Mouse (Mus musculus) midbrain, embryonic 11.5 days (tissue): ENCODE measurements at regions not wholly inside any gene's neighbourhood (a gene's known extent, or its start where the extent isn't known, plus 50 kb on each side); places are given as distances from the start of the nearest gene placed in this dataset.

Source experiments
- ATAC-seq: fragments of 200-750 bp; cut with Nextera tagmentation; 2 replicates; pipeline ENCODE4 v1.8.0; 2017; ENCODE audit warnings: moderate TSS enrichment, moderate library complexity; ENCODE audit not compliant: low FRiP score
- DNase-seq: peaks from one replicate; pipeline ENCODE4 v3.0.0; 2015; ENCODE audit warnings: low spot score; ENCODE audit errors: missing footprints
- H3K27ac ChIP-seq: fragments of 300-500 bp; sonication (generic); 2 replicates; pipeline ENCODE4 v1.5.1; 2014; ENCODE audit warnings: low read depth, low read length
- H3K27me3 ChIP-seq: fragments of 300-500 bp; sonication (generic); 2 replicates; pipeline ENCODE4 v1.6.1; 2014; ENCODE audit warnings: mild to moderate bottlenecking, low read length, moderate library complexity, mixed read lengths; ENCODE audit not compliant: control insufficient read depth, insufficient read depth
- H3K36me3 ChIP-seq: fragments of 300-500 bp; sonication (generic); 2 replicates; pipeline ENCODE4 v1.6.1; 2014; ENCODE audit warnings: mild to moderate bottlenecking, low read length, moderate library complexity, mixed read lengths; ENCODE audit not compliant: control insufficient read depth, insufficient read depth
- H3K4me1 ChIP-seq: fragments of 300-500 bp; sonication (generic); 2 replicates; pipeline ENCODE4 v1.6.1; 2014; ENCODE audit warnings: low read length; ENCODE audit not compliant: control insufficient read depth, insufficient read depth
- H3K4me2 ChIP-seq: fragments of 300-500 bp; sonication (generic); 2 replicates; pipeline ENCODE4 v1.6.1; 2014; ENCODE audit warnings: mild to moderate bottlenecking, moderate library complexity
- H3K4me3 ChIP-seq: fragments of 300-500 bp; sonication (generic); 2 replicates; pipeline ENCODE4 v1.5.1; 2014; ENCODE audit warnings: low read depth, low read length
- H3K9ac ChIP-seq: fragments of 300-500 bp; sonication (generic); 2 replicates; pipeline ENCODE4 v1.6.1; 2014; ENCODE audit warnings: low read length
- H3K9me3 ChIP-seq: fragments of 300-500 bp; sonication (generic); 2 replicates; pipeline ENCODE4 v1.6.1; 2016; ENCODE audit warnings: low read length; ENCODE audit not compliant: control insufficient read depth
- WGBS: fragments of 180-500 bp; shearing (Covaris S2); extraction: QIAGEN DNeasy Blood & Tissue Kit; methylation state at CpG from one replicate; pipeline ENCODE4 v1.1.7; 2014; 5-methylcytosine and 5-hydroxymethylcytosine counted together

DNA sequence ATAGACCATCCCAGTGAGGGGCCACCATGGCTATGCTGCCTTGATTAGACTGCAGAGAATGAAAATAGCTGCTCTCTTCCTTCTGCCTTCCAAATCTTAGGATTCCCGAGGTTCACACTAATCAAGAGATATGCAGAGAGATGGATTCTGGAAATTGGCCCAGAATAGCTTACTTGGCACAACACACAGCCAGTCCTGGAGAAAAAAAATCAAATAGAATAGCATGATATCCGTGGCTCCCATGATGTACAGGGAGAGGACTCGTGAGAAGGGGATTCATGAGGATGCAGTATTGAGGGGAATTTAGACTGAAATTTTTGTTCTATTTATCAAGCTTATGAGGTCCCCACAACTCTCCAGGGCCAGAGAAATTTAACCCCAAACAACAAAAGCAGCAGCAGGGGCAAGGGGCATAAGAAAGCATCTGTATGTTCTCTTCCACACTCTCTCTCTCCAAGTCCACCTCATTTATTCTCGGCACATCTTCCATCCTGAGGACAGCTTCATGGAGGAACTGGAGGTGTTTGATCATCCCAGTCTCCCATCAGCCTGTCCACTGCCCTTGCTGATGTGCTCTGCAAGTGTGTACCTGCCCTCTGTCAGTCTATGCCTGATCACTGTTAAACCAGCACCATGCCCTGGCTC lies 599.3 kb upstream of the Camk1g start:
- Histone ChIP-seq H3K9me3 (no peaks in the 10 kb centered on the region), H3K4me3 (no peak overlapping the region), H3K27ac (no peak overlapping the region), H3K9ac (no peak overlapping the region), H3K36me3 (no peaks in the 10 kb centered on the region), H3K27me3 (no peaks in the 10 kb centered on the region), H3K4me1 (no peaks in the 10 kb centered on the region), H3K4me2 (no peak overlapping the region)
- DNase-seq (no peak), ATAC-seq (no peak)
- 79% methylated on average over 4 of the region's 4 CpGs for WGBS

DNA sequence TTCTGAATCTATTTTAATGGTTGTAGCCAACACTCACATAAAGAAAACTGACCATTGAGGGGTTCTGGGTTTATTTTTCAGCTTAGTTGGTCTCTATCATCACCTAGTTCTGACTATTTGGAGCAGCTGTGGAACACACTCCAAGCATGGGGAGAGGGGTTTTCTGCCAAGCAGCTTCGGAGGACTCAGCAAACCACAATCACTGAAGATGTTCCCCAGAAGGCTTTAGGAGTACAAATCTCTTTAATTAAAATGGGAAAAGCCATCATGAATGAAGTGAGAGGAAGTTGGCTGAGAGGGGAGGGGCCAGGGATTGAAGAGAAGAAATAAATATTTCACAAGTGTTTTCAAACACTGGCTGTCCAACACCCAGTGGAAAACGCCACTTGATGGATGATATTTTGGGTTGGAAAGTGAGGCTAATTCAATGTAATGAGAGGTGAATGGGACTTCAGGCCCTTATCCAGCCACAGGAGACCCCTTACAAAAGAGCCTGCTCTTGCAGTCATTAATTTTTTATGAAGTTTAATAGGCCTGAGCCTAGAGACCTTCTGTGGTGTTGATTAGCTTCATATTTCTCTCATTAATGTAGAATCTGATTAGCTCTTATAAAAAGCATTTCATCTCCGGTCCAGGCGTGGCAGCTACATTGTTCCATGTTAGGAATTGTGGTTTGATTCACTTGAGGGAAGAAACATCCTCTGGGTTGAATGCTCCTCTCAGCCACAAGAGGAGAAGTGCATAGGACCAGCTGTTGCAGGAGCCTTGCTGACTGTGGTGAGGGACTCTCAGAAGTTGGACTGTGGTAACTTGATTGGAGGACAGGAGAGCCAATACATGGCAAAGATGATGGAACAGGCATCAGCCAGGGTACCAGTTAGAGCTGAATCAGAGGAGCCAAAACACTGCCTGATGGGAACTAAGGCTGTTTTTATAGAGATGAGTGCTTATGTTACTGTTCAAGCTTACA lies 598.1 kb upstream of the Camk1g start:
- 77% methylated on average over 4 of the region's 4 CpGs for WGBS
- DNase-seq: no peak
- H3K27me3 ChIP-seq: no peaks in the 10 kb centered on the region
- no peaks in the 10 kb centered on the region for H3K9me3 ChIP-seq
- no peak overlapping the region for H3K4me2 ChIP-seq
- H3K4me3 ChIP-seq: no peak overlapping the region
- 0 out of 2 replicates have a peak, but pooled peaks have one; percentile 50 for ATAC-seq
- no peak overlapping the region for H3K9ac ChIP-seq
- H3K27ac ChIP-seq: no peak overlapping the region
- no peaks in the 10 kb centered on the region for H3K4me1 ChIP-seq
- H3K36me3 ChIP-seq: no peaks in the 10 kb centered on the region

DNA sequence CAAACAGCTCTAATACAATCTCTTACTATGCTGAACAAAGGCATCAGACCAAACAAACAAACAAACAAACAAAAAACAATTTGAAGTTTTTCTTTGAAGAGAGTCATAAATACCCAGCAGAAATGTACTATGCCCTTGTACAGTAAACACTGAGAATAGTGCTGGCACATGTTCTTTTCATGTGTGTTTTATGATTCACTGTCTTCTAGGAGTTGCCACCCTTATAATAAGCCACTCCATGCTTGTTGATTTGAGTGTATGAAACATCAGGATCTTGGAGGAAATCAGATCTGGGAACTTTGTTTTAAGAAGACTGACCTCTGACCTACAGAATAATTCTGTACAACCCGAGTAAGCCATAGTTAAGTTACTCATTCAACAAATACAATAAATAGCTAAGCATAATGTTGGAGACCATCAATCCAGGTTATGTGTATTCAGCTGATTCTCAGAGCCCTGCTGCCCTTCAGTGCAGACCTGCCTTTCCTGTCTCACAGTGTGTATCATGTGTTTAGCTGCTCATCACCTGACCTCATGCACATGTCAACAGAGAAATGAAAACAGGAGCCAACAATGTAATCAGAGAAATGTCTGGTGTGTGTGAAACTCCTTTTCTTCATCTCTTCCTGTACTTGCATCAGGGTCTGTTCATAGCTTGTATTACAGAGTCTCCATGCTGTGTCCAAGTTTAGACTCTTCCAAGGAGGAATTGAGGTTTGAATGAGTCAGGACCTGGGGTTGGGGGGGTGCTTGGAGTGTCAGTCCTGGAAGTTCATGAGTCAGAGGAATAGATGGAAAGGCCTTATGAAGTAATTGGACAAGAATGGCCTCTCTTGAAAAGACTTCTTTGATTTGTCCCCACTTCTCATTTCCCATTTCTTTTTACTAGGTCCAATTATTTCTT lies 596.8 kb upstream of the Camk1g start:
- 53% methylated on average over 1 of the region's 1 CpGs for WGBS
- no peaks in the 10 kb centered on the region for H3K4me1 ChIP-seq
- no peak for DNase-seq
- H3K9me3 ChIP-seq: no peaks in the 10 kb centered on the region
- H3K27me3 ChIP-seq: no peaks in the 10 kb centered on the region
- H3K4me2 ChIP-seq: no peak overlapping the region
- H3K4me3 ChIP-seq: no peak overlapping the region
- H3K27ac ChIP-seq: no peak overlapping the region
- H3K36me3 ChIP-seq: no peaks in the 10 kb centered on the region
- H3K9ac ChIP-seq: no peak overlapping the region
- ATAC-seq: no peak

DNA sequence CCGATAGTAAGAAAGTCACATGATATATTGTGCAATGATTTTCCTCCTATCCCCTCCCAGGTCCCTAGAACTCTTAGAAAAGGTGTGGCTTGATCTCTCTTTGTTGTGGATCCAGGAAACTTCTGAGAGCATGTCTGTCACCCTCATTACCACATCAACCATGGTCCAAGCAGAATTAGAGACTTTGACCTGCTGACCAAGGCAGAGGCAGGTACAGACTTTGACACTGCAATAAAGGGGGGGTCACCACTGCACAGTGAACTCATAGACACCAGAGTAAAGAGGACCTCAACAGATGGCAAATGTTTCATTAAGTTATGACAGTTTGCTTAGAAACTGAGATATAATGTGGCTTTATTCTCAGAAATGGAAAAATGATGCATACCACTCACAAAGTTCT lies 595.2 kb upstream of the Camk1g start:
- DNase-seq (no peak), ATAC-seq (no peak)
- 92% methylated on average over 1 of the region's 1 CpGs for WGBS
- Histone ChIP-seq H3K36me3 (no peaks in the 10 kb centered on the region), H3K27me3 (no peaks in the 10 kb centered on the region), H3K4me1 (no peaks in the 10 kb centered on the region), H3K4me2 (no peak overlapping the region), H3K27ac (no peak overlapping the region), H3K9ac (no peak overlapping the region), H3K9me3 (no peaks in the 10 kb centered on the region), H3K4me3 (no peak overlapping the region)

DNA sequence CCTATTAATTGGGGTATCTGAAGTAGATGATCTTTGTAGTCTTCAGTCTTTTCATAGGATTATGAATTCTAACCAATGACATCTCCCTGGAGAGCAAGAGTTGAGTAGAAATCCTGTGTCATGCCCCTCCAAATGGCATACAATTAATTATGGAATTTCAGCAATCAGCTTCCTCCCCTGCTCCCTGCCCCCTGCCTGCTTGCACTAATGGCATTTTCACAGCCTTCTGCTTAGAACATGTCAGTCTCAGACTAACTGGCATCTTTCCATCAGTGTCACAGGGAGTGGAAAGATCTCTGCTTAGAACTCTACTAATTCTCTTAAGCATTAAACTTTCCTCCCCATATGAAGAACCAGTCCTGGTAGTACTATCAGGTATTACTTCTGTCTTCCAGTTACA lies 581.8 kb upstream of the Camk1g start:
- H3K36me3 ChIP-seq: no peaks in the 10 kb centered on the region
- no peak overlapping the region for H3K27ac ChIP-seq
- no peaks in the 10 kb centered on the region for H3K4me1 ChIP-seq
- no peak overlapping the region for H3K4me3 ChIP-seq
- H3K9ac ChIP-seq: no peak overlapping the region
- ATAC-seq (no peak), DNase-seq (no peak)
- no peaks in the 10 kb centered on the region for H3K27me3 ChIP-seq
- H3K9me3 ChIP-seq: no peaks in the 10 kb centered on the region
- no peak overlapping the region for H3K4me2 ChIP-seq

DNA sequence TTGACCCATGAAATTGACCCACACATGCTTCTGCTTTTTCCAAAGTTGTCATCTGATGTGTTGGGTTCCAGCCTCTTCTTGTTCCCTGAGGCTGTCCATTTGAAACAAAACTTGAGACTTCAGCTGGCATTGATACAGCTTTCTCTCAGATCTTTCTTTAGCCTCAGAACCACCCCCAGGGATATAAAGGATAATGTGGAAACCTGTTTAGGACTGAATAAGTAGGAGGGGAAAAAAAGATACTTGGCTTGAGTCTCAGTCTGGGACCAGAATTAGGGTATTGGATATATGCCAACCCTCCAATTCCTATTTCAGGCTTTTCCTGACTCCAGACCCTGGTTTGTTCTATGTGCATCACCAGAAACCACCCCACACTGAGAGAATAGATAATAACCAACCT lies 579.7 kb upstream of the Camk1g start:
- Histone ChIP-seq H3K27ac (no peak overlapping the region), H3K27me3 (no peaks in the 10 kb centered on the region), H3K9ac (no peak overlapping the region), H3K36me3 (no peaks in the 10 kb centered on the region), H3K9me3 (no peaks in the 10 kb centered on the region), H3K4me1 (no peaks in the 10 kb centered on the region), H3K4me2 (no peak overlapping the region), H3K4me3 (no peak overlapping the region)
- DNase-seq: no peak
- ATAC-seq: no peak

DNA sequence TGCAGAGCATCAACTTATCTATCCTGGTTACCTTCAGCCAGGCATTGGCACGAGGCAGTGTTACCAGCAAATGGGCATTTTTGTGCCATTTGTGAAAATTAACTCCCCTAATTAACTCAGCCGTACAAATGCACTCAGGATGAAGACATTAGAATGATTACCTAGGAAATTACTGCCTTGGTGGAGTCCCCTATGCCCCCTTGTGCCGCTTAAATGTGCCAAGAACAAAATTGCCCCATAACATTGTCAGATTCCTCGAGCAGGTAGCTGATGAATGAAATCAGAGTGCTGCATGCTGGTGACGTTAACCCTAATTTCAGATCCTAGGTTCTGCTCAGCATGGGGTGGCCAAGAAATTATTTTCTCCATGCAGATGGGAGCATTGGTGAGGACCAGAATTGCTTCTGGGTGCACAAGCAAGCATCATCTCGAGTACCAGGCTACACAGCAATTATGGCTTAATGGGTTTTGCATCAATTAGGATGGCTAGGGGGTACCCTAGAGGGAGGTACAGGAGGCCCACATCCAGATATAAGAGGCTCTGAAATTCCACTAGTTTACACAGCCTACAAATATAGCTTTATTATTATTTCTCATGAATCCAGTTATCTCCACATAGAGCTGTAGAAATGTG lies 577.0 kb upstream of the Camk1g start:
- H3K4me2 ChIP-seq: no peak overlapping the region
- DNase-seq: no peak
- H3K4me3 ChIP-seq: no peak overlapping the region
- WGBS: 78% methylated on average over 6 of the region's 6 CpGs
- ATAC-seq: no peak
- H3K36me3 ChIP-seq: no peaks in the 10 kb centered on the region
- no peak overlapping the region for H3K27ac ChIP-seq
- no peak overlapping the region for H3K9ac ChIP-seq
- no peaks in the 10 kb centered on the region for H3K4me1 ChIP-seq
- no peaks in the 10 kb centered on the region for H3K27me3 ChIP-seq
- H3K9me3 ChIP-seq: no peaks in the 10 kb centered on the region

DNA sequence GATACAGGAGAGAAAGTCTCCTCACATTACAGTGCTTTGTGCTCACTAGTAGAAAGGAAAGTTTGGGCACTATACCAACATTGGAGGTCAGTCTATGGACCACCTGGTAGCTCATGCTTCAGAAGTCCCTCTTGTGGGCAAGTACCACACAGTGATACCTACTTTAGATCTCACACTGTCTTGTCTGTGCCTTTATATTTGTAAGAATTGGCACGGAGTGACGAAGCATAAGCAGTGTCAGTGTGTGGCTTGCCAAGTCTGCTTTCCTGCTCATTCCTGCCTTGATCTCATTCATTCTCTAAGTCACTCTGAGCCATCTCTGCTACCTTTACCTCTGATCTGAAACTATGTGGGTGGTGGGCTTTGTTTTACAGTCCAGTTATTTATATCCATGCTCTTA lies 565.9 kb upstream of the Camk1g start:
- no peak for DNase-seq
- no peaks in the 10 kb centered on the region for H3K27me3 ChIP-seq
- ATAC-seq: no peak
- no peaks in the 10 kb centered on the region for H3K36me3 ChIP-seq
- H3K4me3 ChIP-seq: no peak overlapping the region
- no peak overlapping the region for H3K9ac ChIP-seq
- 98% methylated on average over 2 of the region's 2 CpGs for WGBS
- no peak overlapping the region for H3K27ac ChIP-seq
- H3K4me1 ChIP-seq: no peaks in the 10 kb centered on the region
- H3K9me3 ChIP-seq: no peaks in the 10 kb centered on the region
- no peak overlapping the region for H3K4me2 ChIP-seq
